17 mouse cellular contexts compared by ENCODE assay signal in genomic region chr1:105965189-105965588, GRCm38 (mm10). TPM values are rescaled to one million over a fixed set of nuclear protein-coding genes. Genes with fewer than 3 reads are reported as not detected.
DNase-seq lines count a peak whose midpoint lies in the region; ATAC-seq and TF ChIP-seq lines count a peak whose summit lies in the region.
"Had no signal": no experiment of that assay in that cellular context is flagged by ENCODE, and none has a peak within 500 bp of the region (broad histone marks: within the 10 kb centered on the region; RNA-seq: fewer than 3 reads in every experiment).

No protein-coding gene starts in this region.

- no peaks in the 10 kb centered on the region for H3K36me3 ChIP-seq in liver, embryonic 15.5 days (replicated peaks)
- no peaks in the 10 kb centered on the region for H3K36me3 ChIP-seq in liver, embryonic 12.5 days
- H3K36me3 ChIP-seq in lung, postnatal 0 days (ENCODE audit: insufficient read depth, low read length), result no peaks in the 10 kb centered on the region
- no peaks in the 10 kb centered on the region for H3K36me3 ChIP-seq in forebrain, embryonic 11.5 days (ENCODE audit: control insufficient read depth, insufficient read depth, low read length)
- H3K36me3 ChIP-seq: heart, embryonic 10.5 days; hindbrain, embryonic 10.5 days; intestine, embryonic 15.5 days; limb, embryonic 15.5 days; midbrain, embryonic 15.5 days; neural tube, embryonic 13.5 days had no signal

- H3K9me3 ChIP-seq in liver, embryonic 15.5 days (replicated peaks), result no peaks in the 10 kb centered on the region
- no peaks in the 10 kb centered on the region for H3K9me3 ChIP-seq in liver, embryonic 12.5 days (replicated peaks)
- H3K9me3 ChIP-seq in lung, postnatal 0 days (ENCODE audit: low read length), result no peaks in the 10 kb centered on the region
- H3K9me3 ChIP-seq in forebrain, embryonic 11.5 days (ENCODE audit: control insufficient read depth, low read length), result no peaks in the 10 kb centered on the region
- H3K9me3 ChIP-seq: heart, embryonic 10.5 days; hindbrain, embryonic 10.5 days; intestine, embryonic 15.5 days; limb, embryonic 15.5 days; midbrain, embryonic 15.5 days; neural tube, embryonic 13.5 days had no signal

- H3K27me3 ChIP-seq in liver, embryonic 15.5 days, result no peaks in the 10 kb centered on the region
- H3K27me3 ChIP-seq in liver, embryonic 12.5 days (replicated peaks), result no peaks in the 10 kb centered on the region
- no peaks in the 10 kb centered on the region for H3K27me3 ChIP-seq in lung, postnatal 0 days (replicated peaks; ENCODE audit: insufficient read depth, low read length)
- no peaks in the 10 kb centered on the region for H3K27me3 ChIP-seq in forebrain, embryonic 11.5 days (ENCODE audit: control insufficient read depth, insufficient read depth, low read length)
- H3K27me3 ChIP-seq: intestine, embryonic 15.5 days; limb, embryonic 15.5 days; midbrain, embryonic 15.5 days; neural tube, embryonic 13.5 days had no signal

- peak; percentile 28; the same call in 1 of the 2 replicates for ATAC-seq in liver, embryonic 15.5 days (ENCODE audit: insufficient read depth)
- ATAC-seq in liver, embryonic 12.5 days, result no peak
- ATAC-seq in lung, postnatal 0 days, result peak; percentile 61
- peak; percentile 91 for ATAC-seq in neutrophil, adult 5-6 weeks (ENCODE audit: extremely low read depth, insufficient number of reproducible peaks, low FRiP score, poor library complexity, severe bottlenecking)
- no peak for ATAC-seq in forebrain, embryonic 11.5 days (replicated peaks; ENCODE audit: low FRiP score)
- ATAC-seq: intestine, embryonic 15.5 days; midbrain, embryonic 15.5 days had no signal

- H3K9ac ChIP-seq in liver, embryonic 15.5 days, result no peak overlapping the region
- H3K9ac ChIP-seq in liver, embryonic 12.5 days, result no peak overlapping the region
- no peak overlapping the region for H3K9ac ChIP-seq in lung, postnatal 0 days (replicated peaks; ENCODE audit: low read depth)
- H3K9ac ChIP-seq in forebrain, embryonic 11.5 days (ENCODE audit: low read length), result no peak overlapping the region
- H3K9ac ChIP-seq: intestine, embryonic 15.5 days; limb, embryonic 15.5 days; midbrain, embryonic 15.5 days; neural tube, embryonic 13.5 days had no signal

- TF ChIP-seq EP300 in lung, postnatal 0 days (IDR thresholded peaks at IDR 0.05), result no peak

- H3K4me2 ChIP-seq in liver, embryonic 15.5 days, result no peak overlapping the region
- no peak overlapping the region for H3K4me2 ChIP-seq in liver, embryonic 12.5 days
- H3K4me2 ChIP-seq in lung, postnatal 0 days (replicated peaks; ENCODE audit: low read depth, low read length), result no peak overlapping the region
- H3K4me2 ChIP-seq in forebrain, embryonic 11.5 days (ENCODE audit: low read depth, low read length, severe bottlenecking), result no peak overlapping the region
- H3K4me2 ChIP-seq: intestine, embryonic 15.5 days; limb, embryonic 15.5 days; midbrain, embryonic 15.5 days; neural tube, embryonic 13.5 days had no signal

- no peaks in the 10 kb centered on the region for H3K4me1 ChIP-seq in liver, embryonic 15.5 days (replicated peaks)
- H3K4me1 ChIP-seq in liver, embryonic 12.5 days, result no peaks in the 10 kb centered on the region; the same call in 1 of the 2 replicates
- H3K4me1 ChIP-seq in lung, postnatal 0 days (ENCODE audit: insufficient read depth, low read depth, low read length), result no peaks in the 10 kb centered on the region
- no peaks in the 10 kb centered on the region for H3K4me1 ChIP-seq in forebrain, embryonic 11.5 days (replicated peaks; ENCODE audit: control insufficient read depth, insufficient read depth, low read length)
- H3K4me1 ChIP-seq: hindbrain, embryonic 10.5 days; limb, embryonic 15.5 days; midbrain, embryonic 15.5 days; neural tube, embryonic 13.5 days had no signal

- 51% methylated on average over 5 of the region's 5 CpGs for WGBS in liver, embryonic 15.5 days (ENCODE audit: insufficient replicate concordance)
- 41% methylated on average over 5 of the region's 5 CpGs for WGBS in liver, embryonic 12.5 days (ENCODE audit: insufficient replicate concordance)
- 57% methylated on average over 5 of the region's 5 CpGs for WGBS in lung, postnatal 0 days
- WGBS in forebrain, embryonic 11.5 days, result 86% methylated on average over 5 of the region's 5 CpGs

- H3K4me3 ChIP-seq in liver, embryonic 15.5 days (replicated peaks), result no peak overlapping the region
- H3K4me3 ChIP-seq in liver, embryonic 12.5 days, result no peak overlapping the region
- no peak overlapping the region for H3K4me3 ChIP-seq in lung, postnatal 0 days (ENCODE audit: low read depth, low read length)
- no peak overlapping the region for H3K4me3 ChIP-seq in forebrain, embryonic 11.5 days (ENCODE audit: low read depth, low read length)
- H3K4me3 ChIP-seq: heart, embryonic 10.5 days; hindbrain, embryonic 10.5 days; intestine, embryonic 15.5 days; limb, embryonic 15.5 days; midbrain, embryonic 15.5 days; neural tube, embryonic 13.5 days had no signal

- TF ChIP-seq CTCF in lung, postnatal 0 days (IDR thresholded peaks at IDR 0.05), result no peak

- DNase-seq in adrenal gland, adult 2 months, result peak; percentile 50
- no peak for DNase-seq in adrenal gland, postnatal 4 days (ENCODE audit: low spot score in 2 of 2)
- DNase-seq in lung, postnatal 0 days (ENCODE audit: low spot score), result peak; percentile 56
- DNase-seq in forebrain, embryonic 11.5 days (ENCODE audit: low spot score), result no peak
- no peak for DNase-seq in thymus, postnatal 25 days
- DNase-seq: cerebellum, postnatal 36 days; kidney, postnatal 25 days; right cerebral cortex, adult 18-20 months had no signal

- H3K27ac ChIP-seq in liver, embryonic 15.5 days (replicated peaks), result no peak overlapping the region
- no peak overlapping the region for H3K27ac ChIP-seq in liver, embryonic 12.5 days
- no peak overlapping the region for H3K27ac ChIP-seq in lung, postnatal 0 days (ENCODE audit: low read length)
- no peak overlapping the region for H3K27ac ChIP-seq in forebrain, embryonic 11.5 days (ENCODE audit: low read depth, low read length)
- H3K27ac ChIP-seq: heart, embryonic 10.5 days; hindbrain, embryonic 10.5 days; intestine, embryonic 15.5 days; limb, embryonic 15.5 days; midbrain, embryonic 15.5 days; neural tube, embryonic 13.5 days had no signal

RNA-seq across cellular contexts. Expression of gene Zcchc2, which starts 25.0 kb away (rescaled TPM):
- 10 to 100 TPM; 13.3 to 21.2 TPM for total RNA-seq in adrenal gland, adult 2 months (2021)
- 17.2 and 18.3 TPM in 2 replicates for polyA plus RNA-seq in adrenal gland, adult 2 months (2012; rRNA removed)
- 10 to 100 TPM; 18.8 to 19.5 TPM for total RNA-seq in adrenal gland, postnatal 4 days (2021)
- 1.0 and 1.2 TPM in 2 replicates for polyA plus RNA-seq in liver, embryonic 15.5 days (2015; fragmentation: Nextera tagmentation; extraction: Ambion mirVana)
- 1.7 and 1.9 TPM in 2 replicates for polyA plus RNA-seq in liver, embryonic 12.5 days (2016; fragmentation: Nextera tagmentation; extraction: Ambion mirVana)
- 1.7 and 2.0 TPM in 2 replicates for polyA plus RNA-seq in lung, postnatal 0 days (2015; fragmentation: Nextera tagmentation; extraction: Ambion mirVana)
- 56.2 and 64.6 TPM in 2 replicates for total RNA-seq in neutrophil, adult 5-6 weeks (2017)
- polyA plus RNA-seq in forebrain, embryonic 11.5 days (2014; fragmentation: Nextera tagmentation; extraction: Ambion mirVana), result 2.5 and 2.9 TPM in 2 replicates

Comparison
In these comparisons a context has a peak if more than half of its experiments do, and no peak if none do; other contexts are left out.
1. DNase-seq: peak in adrenal gland, adult 2 months (single experiment) and lung, postnatal 0 days (single experiment); none in adrenal gland, postnatal 4 days (0 of 2), forebrain, embryonic 11.5 days (single experiment) and thymus, postnatal 25 days (single experiment).
2. ATAC-seq: peak in liver, embryonic 15.5 days (single experiment), lung, postnatal 0 days (single experiment) and neutrophil, adult 5-6 weeks (single experiment); none in liver, embryonic 12.5 days (single experiment) and forebrain, embryonic 11.5 days (single experiment).